Mouse (Mus musculus): ENCODE results near the gene Prss53. TPM values are rescaled to one million over a fixed set of nuclear protein-coding genes. Genes with fewer than 3 reads are reported as not detected.

Gene Prss53
- polyA plus RNA-seq, 2 experiments: 0.05 to 0.38 TPM

- TF ChIP-seq CTCF (IDR thresholded peaks at IDR 0.05; ENCODE audit: low read depth): no peak
- ATAC-seq (ENCODE audit: insufficient read depth): no peak
- Histone ChIP-seq H3K9ac (replicated peaks) (no peak overlapping the region), H3K4me1 (replicated peaks; ENCODE audit: control insufficient read depth in 2 of 2, insufficient read depth in 2 of 2, low read length in 1 of 2) (peaks cover 2 to 7% of the 10 kb centered on the region in 2 experiments; a peak in 3 of 4 replicates), H3K36me3 (replicated peaks; ENCODE audit: control insufficient read depth, insufficient read depth, low read depth) (no peaks in the 10 kb centered on the region; the same call in none of the 2 replicates), H3K27ac (no peak overlapping the region), H3K27me3 (ENCODE audit: control insufficient read depth, insufficient read depth, low read length) (no peaks in the 10 kb centered on the region), H3K4me3 (ENCODE audit: insufficient read depth in 1 of 2, low read depth in 2 of 2, low read length in 2 of 2) (no peak overlapping the region), H3K4me2 (ENCODE audit: low read depth) (no peak overlapping the region), H3K9me3 (ENCODE audit: control insufficient read depth, low read length) (no peaks in the 10 kb centered on the region)
- WGBS (ENCODE audit: insufficient replicate concordance): 82% methylated on average over 11 of the region's 11 CpGs
- DNase-seq (ENCODE audit: low read depth in 3 of 3, low spot score in 3 of 3): no peak
Observed at GRCm38 (mm10) chr7:127927726-127928125, 37.0 kb upstream of the Prss53 start.

GRCm38 (mm10) chr7:127926846-127927245 is 36.1 kb upstream of the Prss53 start:
- Histone ChIP-seq H3K27ac (no peak overlapping the region), H3K4me3 (ENCODE audit: insufficient read depth in 1 of 2, low read depth in 2 of 2, low read length in 2 of 2) (no peak overlapping the region), H3K9me3 (ENCODE audit: control insufficient read depth, low read length) (no peaks in the 10 kb centered on the region), H3K4me2 (ENCODE audit: low read depth) (no peak overlapping the region), H3K9ac (replicated peaks) (no peak overlapping the region), H3K4me1 (replicated peaks; ENCODE audit: control insufficient read depth in 2 of 2, insufficient read depth in 2 of 2, low read length in 1 of 2) (peaks cover 2 to 14% of the 10 kb centered on the region in 2 experiments; a peak in 3 of 4 replicates), H3K27me3 (ENCODE audit: control insufficient read depth, insufficient read depth, low read length) (no peaks in the 10 kb centered on the region), H3K36me3 (replicated peaks; ENCODE audit: control insufficient read depth, insufficient read depth, low read depth) (no peaks in the 10 kb centered on the region; the same call in none of the 2 replicates)
- 78% methylated on average over 11 of the region's 11 CpGs for WGBS (ENCODE audit: insufficient replicate concordance)
- DNase-seq (ENCODE audit: low read depth in 3 of 3, low spot score in 3 of 3) (no peak), ATAC-seq (ENCODE audit: insufficient read depth) (no peak)
- TF ChIP-seq EP300 (IDR thresholded peaks at IDR 0.05; ENCODE audit: low read depth) (no peak), CTCF (IDR thresholded peaks at IDR 0.05; ENCODE audit: low read depth) (no peak)

- Histone ChIP-seq H3K36me3 (replicated peaks; ENCODE audit: control insufficient read depth, insufficient read depth, low read depth) (no peaks in the 10 kb centered on the region; the same call in none of the 2 replicates), H3K4me1 (replicated peaks; ENCODE audit: control insufficient read depth in 2 of 2, insufficient read depth in 2 of 2, low read length in 1 of 2) (peaks cover 2 to 14% of the 10 kb centered on the region in 2 experiments; a peak in 3 of 4 replicates), H3K4me3 (ENCODE audit: insufficient read depth in 1 of 2, low read depth in 2 of 2, low read length in 2 of 2) (no peak overlapping the region), H3K9ac (replicated peaks) (no peak overlapping the region), H3K27me3 (ENCODE audit: control insufficient read depth, insufficient read depth, low read length) (no peaks in the 10 kb centered on the region), H3K9me3 (ENCODE audit: control insufficient read depth, low read length) (no peaks in the 10 kb centered on the region), H3K27ac (no peak overlapping the region), H3K4me2 (ENCODE audit: low read depth) (no peak overlapping the region)
- TF ChIP-seq CTCF (IDR thresholded peaks at IDR 0.05; ENCODE audit: low read depth) (no peak), EP300 (IDR thresholded peaks at IDR 0.05; ENCODE audit: low read depth) (no peak)
- DNase-seq (ENCODE audit: low read depth in 3 of 3, low spot score in 3 of 3) (no peak), ATAC-seq (ENCODE audit: insufficient read depth) (no peak)
- WGBS (ENCODE audit: insufficient replicate concordance): 85% methylated on average over 8 of the region's 8 CpGs
Observed at GRCm38 (mm10) chr7:127926066-127926465, 35.3 kb upstream of the Prss53 start.

- Histone ChIP-seq H3K27ac (no peak overlapping the region), H3K4me2 (ENCODE audit: low read depth) (no peak overlapping the region), H3K9ac (replicated peaks) (no peak overlapping the region), H3K4me1 (replicated peaks; ENCODE audit: control insufficient read depth in 2 of 2, insufficient read depth in 2 of 2, low read length in 1 of 2) (peaks cover 2 to 14% of the 10 kb centered on the region in 2 experiments; a peak in 3 of 4 replicates), H3K36me3 (replicated peaks; ENCODE audit: control insufficient read depth, insufficient read depth, low read depth) (no peaks in the 10 kb centered on the region; the same call in none of the 2 replicates), H3K9me3 (ENCODE audit: control insufficient read depth, low read length) (no peaks in the 10 kb centered on the region), H3K27me3 (ENCODE audit: control insufficient read depth, insufficient read depth, low read length) (no peaks in the 10 kb centered on the region), H3K4me3 (ENCODE audit: insufficient read depth in 1 of 2, low read depth in 2 of 2, low read length in 2 of 2) (no peak overlapping the region)
- WGBS (ENCODE audit: insufficient replicate concordance): 66% methylated on average over 5 of the region's 5 CpGs
- ATAC-seq (ENCODE audit: insufficient read depth): no peak
- TF ChIP-seq CTCF (IDR thresholded peaks at IDR 0.05; ENCODE audit: low read depth) (no peak), EP300 (IDR thresholded peaks at IDR 0.05; ENCODE audit: low read depth) (no peak)
- no peak for DNase-seq (ENCODE audit: low read depth in 3 of 3, low spot score in 3 of 3)
Observed at GRCm38 (mm10) chr7:127925252-127925651, 34.5 kb upstream of the Prss53 start.

- 82% methylated on average over 5 of the region's 5 CpGs for WGBS (ENCODE audit: insufficient replicate concordance)
- no peaks in the 10 kb centered on the region; the same call in none of the 2 replicates for H3K36me3 ChIP-seq (replicated peaks; ENCODE audit: control insufficient read depth, insufficient read depth, low read depth)
- no peak overlapping the region for H3K4me2 ChIP-seq (ENCODE audit: low read depth)
- ATAC-seq (ENCODE audit: insufficient read depth) (no peak), DNase-seq (ENCODE audit: low read depth in 3 of 3, low spot score in 3 of 3) (no peak)
- H3K4me3 ChIP-seq (ENCODE audit: insufficient read depth in 1 of 2, low read depth in 2 of 2, low read length in 2 of 2): no peak overlapping the region
- TF ChIP-seq EP300 (IDR thresholded peaks at IDR 0.05; ENCODE audit: low read depth): no peak
- no peak for TF ChIP-seq CTCF (IDR thresholded peaks at IDR 0.05; ENCODE audit: low read depth)
- H3K9me3 ChIP-seq (ENCODE audit: control insufficient read depth, low read length): no peaks in the 10 kb centered on the region
- no peak overlapping the region for H3K9ac ChIP-seq (replicated peaks)
- no peaks in the 10 kb centered on the region for H3K27me3 ChIP-seq (ENCODE audit: control insufficient read depth, insufficient read depth, low read length)
- H3K27ac ChIP-seq: no peak overlapping the region
- peaks cover 0 to 7% of the 10 kb centered on the region in 2 experiments; a peak in 1 of 4 replicates for H3K4me1 ChIP-seq (replicated peaks; ENCODE audit: control insufficient read depth in 2 of 2, insufficient read depth in 2 of 2, low read length in 1 of 2)
Observed at GRCm38 (mm10) chr7:127923714-127924113, 32.9 kb upstream of the Prss53 start.

Data from liver, embryonic 14.5 days (tissue).